Mouse (Mus musculus): ENCODE data around the gene Gm20661. TPM values are rescaled to one million over a fixed set of nuclear protein-coding genes. Genes with fewer than 3 reads are reported as not detected.
"Not testable (repeated sequence)": the region's sequence is repeated elsewhere in the genome, so short reads cannot be mapped to it uniquely, and the experiment has no call there.

The Gm20661 gene
- polyA plus RNA-seq, 1 experiment from 2014 or later = 2.2 TPM

DNA sequence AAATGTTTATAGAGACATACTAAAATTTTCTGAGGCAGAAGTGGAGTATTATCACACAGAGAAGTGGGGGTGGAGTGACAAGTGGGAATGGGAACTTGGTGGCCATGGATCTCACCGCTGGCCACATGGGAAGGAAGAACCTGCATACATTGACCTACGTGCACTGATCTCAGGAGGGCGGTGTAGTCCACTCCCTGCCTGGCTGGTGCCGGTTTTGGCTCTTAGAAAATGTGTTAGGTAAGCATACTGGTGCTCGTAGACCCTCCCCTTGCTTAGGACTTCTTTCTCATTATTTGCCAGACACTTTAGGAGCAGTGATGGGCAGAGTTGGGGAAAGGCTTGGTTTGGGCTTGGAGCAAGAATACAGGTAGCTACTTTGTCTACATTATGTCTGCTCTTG is 25.2 kb downstream of the Gm20661 start:
- Histone ChIP-seq H3K4me1 (replicated peaks) (peaks cover 40% of the 10 kb centered on the region), H3K27ac (replicated peaks) (no peak overlapping the region), H3K9me3 (no peaks in the 10 kb centered on the region), H3K4me2 (no peak overlapping the region), H3K4me3 (no peak overlapping the region), H3K9ac (no peak overlapping the region), H3K27me3 (no peaks in the 10 kb centered on the region), H3K36me3 (peaks cover 7% of the 10 kb centered on the region)
- WGBS = 92% methylated on average over 5 of the region's 5 CpGs
- ATAC-seq (ENCODE audit: low read depth) = no peak

DNA sequence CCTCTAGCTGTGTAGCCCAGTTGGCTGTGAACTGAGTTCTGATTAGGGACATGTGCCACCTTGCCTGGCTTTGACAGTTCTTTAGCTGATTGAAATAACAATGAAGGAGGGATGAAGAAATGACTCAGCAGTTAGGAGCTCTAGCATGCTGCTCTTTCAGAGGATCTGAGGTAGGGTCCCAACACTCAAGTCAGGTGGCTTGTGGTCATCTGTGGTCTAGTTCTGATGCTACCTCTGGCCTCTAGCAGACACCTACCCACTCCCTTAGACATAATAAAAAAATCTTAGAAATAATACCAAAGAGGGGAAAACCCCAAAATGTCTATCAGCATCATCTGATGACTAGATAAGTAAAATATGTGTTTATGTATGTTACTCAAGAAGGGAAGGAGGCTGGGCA is 27.5 kb downstream of the Gm20661 start:
- peaks cover 12% of the 10 kb centered on the region for H3K36me3 ChIP-seq
- H3K27ac ChIP-seq (replicated peaks) = no peak overlapping the region
- no peak for ATAC-seq (ENCODE audit: low read depth)
- H3K9me3 ChIP-seq = no peaks in the 10 kb centered on the region
- no peak overlapping the region for H3K9ac ChIP-seq
- H3K4me2 ChIP-seq = no peak overlapping the region
- H3K4me1 ChIP-seq (replicated peaks) = peaks cover 19% of the 10 kb centered on the region
- H3K4me3 ChIP-seq = no peak overlapping the region
- H3K27me3 ChIP-seq = no peaks in the 10 kb centered on the region

DNA sequence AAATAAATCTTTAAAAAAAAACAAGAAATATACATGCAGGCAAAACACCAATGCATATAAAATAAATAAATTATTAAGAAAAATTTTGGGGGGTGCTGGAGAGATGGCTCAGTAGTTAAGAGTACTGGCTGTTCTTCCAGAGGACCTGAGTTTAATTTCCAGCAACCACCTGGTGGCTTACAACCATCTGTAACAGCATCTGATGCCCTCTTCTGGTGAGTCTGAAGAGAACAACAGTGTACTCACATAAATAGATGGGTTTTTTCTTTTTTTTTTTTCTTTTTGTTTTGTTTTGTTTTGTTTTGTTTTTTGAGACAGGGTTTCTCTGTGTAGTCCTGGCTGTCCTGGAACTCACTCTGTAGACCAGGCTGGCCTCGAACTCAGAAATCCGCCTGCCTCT is 30.7 kb downstream of the Gm20661 start:
- not testable (repeated sequence) for H3K4me3 ChIP-seq; H3K9ac ChIP-seq; ATAC-seq (ENCODE audit: low read depth); H3K4me2 ChIP-seq; H3K9me3 ChIP-seq; H3K27me3 ChIP-seq; H3K27ac ChIP-seq (replicated peaks); H3K4me1 ChIP-seq (replicated peaks)
- 98% methylated on average over 2 of the region's 2 CpGs for WGBS
- peaks cover 21% of the 10 kb centered on the region for H3K36me3 ChIP-seq

DNA sequence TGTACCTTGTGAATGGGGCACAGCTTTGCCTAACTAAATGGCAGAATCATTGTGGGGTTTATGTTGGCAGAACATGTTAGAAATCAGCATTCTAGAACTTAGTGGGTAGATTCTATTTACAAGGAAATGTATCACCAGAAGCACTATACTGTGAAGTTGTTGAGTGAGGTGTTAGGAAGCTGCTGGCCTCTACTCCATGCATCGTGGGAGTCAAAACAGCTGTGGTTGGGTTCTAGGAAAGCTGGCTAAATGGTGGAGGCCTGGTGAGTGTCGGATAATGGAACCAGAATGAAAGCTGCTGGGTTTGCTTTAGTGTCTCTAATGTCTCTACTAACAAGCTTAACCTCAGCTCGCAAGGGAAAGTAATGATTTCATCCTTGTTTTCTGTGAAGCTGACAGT is 34.3 kb downstream of the Gm20661 start:
- H3K27me3 ChIP-seq = no peaks in the 10 kb centered on the region
- no peaks in the 10 kb centered on the region for H3K9me3 ChIP-seq
- H3K4me1 ChIP-seq (replicated peaks) = no peaks in the 10 kb centered on the region
- no peak overlapping the region for H3K27ac ChIP-seq (replicated peaks)
- ATAC-seq (ENCODE audit: low read depth) = no peak
- no peak overlapping the region for H3K9ac ChIP-seq
- H3K36me3 ChIP-seq = peaks cover 21% of the 10 kb centered on the region
- no peak overlapping the region for H3K4me3 ChIP-seq
- 77% methylated on average over 3 of the region's 3 CpGs for WGBS
- no peak overlapping the region for H3K4me2 ChIP-seq

DNA sequence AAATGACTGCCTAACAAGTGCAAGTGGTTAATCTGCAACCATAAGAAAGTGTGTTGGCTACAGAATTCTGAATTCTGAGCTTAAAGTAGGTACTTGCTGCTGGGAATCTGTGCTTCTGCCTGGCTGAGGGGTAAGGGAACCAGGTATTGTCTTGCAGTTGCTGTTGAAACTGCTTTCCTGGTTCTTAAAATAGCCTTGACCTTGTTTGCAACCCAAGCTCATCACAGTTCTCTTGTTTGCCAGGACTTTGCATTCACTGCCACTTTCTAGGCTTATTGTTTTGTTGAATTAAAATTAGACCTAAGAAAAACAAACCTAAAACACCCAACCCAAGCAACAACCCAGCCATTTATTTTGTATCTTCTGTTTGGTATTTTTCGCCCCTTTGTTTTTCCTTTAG is 37.9 kb downstream of the Gm20661 start:
- Histone ChIP-seq H3K9ac (no peak overlapping the region), H3K9me3 (no peaks in the 10 kb centered on the region), H3K4me3 (no peak overlapping the region), H3K4me1 (replicated peaks) (no peaks in the 10 kb centered on the region), H3K4me2 (no peak overlapping the region), H3K36me3 (peaks cover 25% of the 10 kb centered on the region), H3K27ac (replicated peaks) (no peak overlapping the region), H3K27me3 (no peaks in the 10 kb centered on the region)
- 95% methylated on average over 1 of the region's 1 CpGs for WGBS
- ATAC-seq (ENCODE audit: low read depth) = no peak

DNA sequence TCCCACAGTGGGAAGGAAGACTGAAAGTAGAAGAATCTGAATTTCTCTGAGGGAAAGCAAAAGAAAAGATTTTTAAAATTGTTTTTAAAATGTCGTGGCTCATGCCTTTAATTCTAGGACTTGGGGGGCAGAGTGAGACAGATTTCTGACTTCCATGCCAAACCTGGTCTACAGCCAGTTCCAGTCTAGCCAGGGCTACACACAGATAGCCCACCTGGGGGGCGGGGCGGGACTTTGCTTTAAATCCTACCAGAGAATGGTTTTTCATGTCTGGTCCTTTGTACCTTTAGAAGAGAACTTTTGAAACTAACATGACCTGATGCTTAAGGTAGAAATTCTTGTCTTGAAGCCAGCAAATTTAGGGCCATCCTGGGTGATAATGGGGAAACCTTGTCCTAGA is 40.4 kb downstream of the Gm20661 start:
- H3K9me3 ChIP-seq = no peaks in the 10 kb centered on the region
- peaks cover 42% of the 10 kb centered on the region for H3K36me3 ChIP-seq
- H3K27me3 ChIP-seq = no peaks in the 10 kb centered on the region
- H3K4me1 ChIP-seq (replicated peaks) = no peaks in the 10 kb centered on the region
- H3K4me3 ChIP-seq = no peak overlapping the region
- WGBS = 94% methylated on average over 3 of the region's 3 CpGs
- H3K9ac ChIP-seq = no peak overlapping the region
- no peak for ATAC-seq (ENCODE audit: low read depth)
- no peak overlapping the region for H3K27ac ChIP-seq (replicated peaks)
- no peak overlapping the region for H3K4me2 ChIP-seq

DNA sequence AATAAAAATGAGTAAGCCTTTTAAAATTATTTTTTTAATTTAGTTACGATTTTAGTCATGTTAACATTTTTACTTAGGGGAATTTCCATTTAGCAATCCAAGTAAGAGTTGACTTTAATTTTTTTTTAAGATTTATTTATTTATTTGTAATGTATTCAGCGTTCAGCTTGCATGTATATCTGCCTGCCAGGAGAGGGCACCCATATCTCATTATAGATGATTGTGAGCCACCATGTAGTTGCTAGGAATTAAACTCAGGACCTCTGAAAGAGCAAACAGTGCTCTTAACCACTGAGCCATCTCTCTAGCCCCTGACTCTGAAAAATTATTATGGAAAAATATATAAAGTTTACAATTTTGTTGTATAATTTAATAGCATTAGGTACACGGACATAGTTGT is 43.7 kb downstream of the Gm20661 start:
- ATAC-seq (ENCODE audit: low read depth) = no peak
- Histone ChIP-seq H3K4me1 (replicated peaks) (no peaks in the 10 kb centered on the region), H3K27ac (replicated peaks) (no peak overlapping the region), H3K4me3 (no peak overlapping the region), H3K9ac (no peak overlapping the region), H3K9me3 (no peaks in the 10 kb centered on the region), H3K27me3 (no peaks in the 10 kb centered on the region), H3K36me3 (peaks cover 57% of the 10 kb centered on the region), H3K4me2 (no peak overlapping the region)
- WGBS = 88% methylated on average over 3 of the region's 3 CpGs

DNA sequence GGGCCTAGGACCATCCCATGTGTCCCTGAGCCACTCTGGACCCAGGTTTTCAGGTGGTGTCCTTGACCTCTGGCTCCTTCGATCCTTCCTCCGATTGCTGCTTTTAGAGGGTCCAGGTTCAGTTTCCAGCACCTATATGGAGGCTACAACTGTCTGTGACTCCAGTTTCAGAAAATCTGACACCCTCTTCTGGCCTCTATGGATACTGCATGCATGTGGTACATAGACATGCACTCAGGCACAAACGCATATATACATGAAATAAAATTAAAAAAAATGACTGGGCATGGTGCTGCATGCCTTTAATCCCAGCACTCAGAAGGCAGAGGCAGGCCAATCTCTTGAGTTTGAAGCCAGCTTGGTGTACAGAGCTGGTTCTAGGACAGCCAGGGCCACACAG is 45.0 kb downstream of the Gm20661 start:
- Histone ChIP-seq H3K27ac (replicated peaks) (no peak overlapping the region), H3K9ac (no peak overlapping the region), H3K27me3 (no peaks in the 10 kb centered on the region), H3K9me3 (no peaks in the 10 kb centered on the region), H3K4me2 (no peak overlapping the region), H3K4me3 (no peak overlapping the region), H3K36me3 (peaks cover 69% of the 10 kb centered on the region), H3K4me1 (replicated peaks) (no peaks in the 10 kb centered on the region)
- WGBS = 95% methylated on average over 3 of the region's 3 CpGs
- no peak for ATAC-seq (ENCODE audit: low read depth)

DNA sequence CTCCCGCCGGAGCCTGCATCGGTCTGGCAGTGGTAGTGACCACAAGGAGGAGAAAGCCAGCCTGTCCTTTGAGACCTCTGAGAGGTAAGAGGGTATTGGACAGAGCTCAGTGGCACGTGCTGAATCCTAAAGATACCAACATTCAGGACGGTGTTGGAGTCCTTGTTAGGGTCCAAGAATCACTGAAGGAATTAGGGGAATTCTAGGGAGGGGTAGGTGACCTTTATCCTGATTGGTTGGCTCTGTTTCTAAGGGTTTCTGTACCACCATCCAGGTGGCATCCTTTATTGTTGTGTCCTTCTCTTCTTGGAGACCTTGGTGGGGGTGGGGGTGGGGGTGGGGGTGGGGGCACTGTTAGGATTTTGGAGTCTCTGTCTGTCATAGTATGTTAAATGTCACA is 49.3 kb downstream of the Gm20661 start:
- Histone ChIP-seq H3K9ac (no peak overlapping the region), H3K4me2 (no peak overlapping the region), H3K27me3 (no peaks in the 10 kb centered on the region), H3K9me3 (no peaks in the 10 kb centered on the region), H3K4me3 (no peak overlapping the region), H3K27ac (replicated peaks) (no peak overlapping the region), H3K36me3 (peaks cover 63% of the 10 kb centered on the region), H3K4me1 (replicated peaks) (no peaks in the 10 kb centered on the region)
- WGBS = 90% methylated on average over 5 of the region's 5 CpGs
- ATAC-seq (ENCODE audit: low read depth) = no peak

DNA sequence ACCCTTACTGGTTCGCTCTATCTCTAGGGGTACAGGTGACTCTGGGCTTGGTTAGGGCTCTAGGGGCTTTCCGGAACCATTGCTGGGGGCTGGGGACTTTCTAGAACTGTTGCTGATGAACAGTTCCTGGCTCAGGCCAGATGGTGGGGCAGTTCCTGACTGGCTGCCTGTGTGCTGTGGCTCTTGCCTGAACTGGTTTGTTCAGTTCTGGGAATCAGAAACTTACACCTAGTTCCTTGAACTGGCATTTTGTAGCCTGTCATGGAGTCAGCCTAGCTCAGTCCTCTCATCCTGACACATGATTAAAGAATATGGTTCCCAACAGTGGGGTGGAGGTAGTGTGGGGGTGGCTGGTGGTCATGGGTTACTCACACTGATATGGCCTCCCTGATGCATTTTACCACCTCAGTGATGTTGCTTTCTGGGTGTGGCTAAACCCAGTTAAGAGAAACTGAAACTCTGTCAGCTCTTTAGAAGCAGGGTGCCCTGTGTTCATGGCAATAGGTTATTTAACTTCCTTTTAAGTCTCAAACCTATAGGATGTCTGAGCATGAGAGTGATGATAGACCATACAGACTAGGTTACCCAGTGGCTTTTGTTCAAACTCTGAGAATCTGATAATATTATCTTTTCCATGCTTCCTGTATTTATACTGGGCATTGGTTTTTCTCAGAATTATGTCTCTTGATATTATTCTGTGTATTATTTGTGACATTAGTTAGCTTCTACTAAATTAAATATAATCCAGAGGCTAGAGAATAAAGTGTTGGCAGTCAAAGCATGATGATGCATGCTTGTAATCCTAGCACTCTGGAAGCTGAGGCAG is 52.7 kb downstream of the Gm20661 start:
- Histone ChIP-seq H3K4me3 (no peak overlapping the region), H3K4me2 (no peak overlapping the region), H3K4me1 (replicated peaks) (no peaks in the 10 kb centered on the region), H3K36me3 (peaks cover 62% of the 10 kb centered on the region), H3K9ac (no peak overlapping the region), H3K27ac (replicated peaks) (no peak overlapping the region), H3K9me3 (no peaks in the 10 kb centered on the region), H3K27me3 (no peaks in the 10 kb centered on the region)
- no peak for ATAC-seq (ENCODE audit: low read depth)
- 92% methylated on average over 2 of the region's 2 CpGs for WGBS

Other genes starting within 250 kb of the Gm20661 start
- 252 and 279 TPM in 2 replicates for gene Rbm5, start 212.1 kb upstream of the Gm20661 start, polyA plus RNA-seq (2015; fragmentation: Nextera tagmentation; extraction: Ambion mirVana)
- gene Rbm6, start 109.8 kb upstream of the Gm20661 start, polyA plus RNA-seq (2015; fragmentation: Nextera tagmentation; extraction: Ambion mirVana) = 103 and 114 TPM in 2 replicates
- 25.6 and 26.6 TPM in 2 replicates for gene Mon1a, start 94.9 kb upstream of the Gm20661 start, polyA plus RNA-seq (2015; fragmentation: Nextera tagmentation; extraction: Ambion mirVana)
- gene Mst1r, start 76.2 kb upstream of the Gm20661 start, polyA plus RNA-seq (2015; fragmentation: Nextera tagmentation; extraction: Ambion mirVana) = 2.9 and 3.4 TPM in 2 replicates
- not detected in 2 replicates for gene Actl11, start 54.6 kb upstream of the Gm20661 start, polyA plus RNA-seq (2015; fragmentation: Nextera tagmentation; extraction: Ambion mirVana)
- 11.4 and 12.8 TPM in 2 replicates for gene Camkv, start 47.4 kb upstream of the Gm20661 start, polyA plus RNA-seq (2015; fragmentation: Nextera tagmentation; extraction: Ambion mirVana)
- 6.7 and 8.7 TPM in 2 replicates for gene Traip, start 32.9 kb upstream of the Gm20661 start, polyA plus RNA-seq (2015; fragmentation: Nextera tagmentation; extraction: Ambion mirVana)
- gene Uba7, start 7.6 kb upstream of the Gm20661 start, polyA plus RNA-seq (2015; fragmentation: Nextera tagmentation; extraction: Ambion mirVana) = 7.6 and 9.3 TPM in 2 replicates
- 28.8 and 30.7 TPM in 2 replicates for gene Inka1, start 2.8 kb downstream of the Gm20661 start, polyA plus RNA-seq (2015; fragmentation: Nextera tagmentation; extraction: Ambion mirVana)
- gene Cdhr4, start 9.4 kb downstream of the Gm20661 start, polyA plus RNA-seq (2015; fragmentation: Nextera tagmentation; extraction: Ambion mirVana) = 2.6 and 3.4 TPM in 2 replicates
- gene Gm20662, start 13.3 kb downstream of the Gm20661 start, polyA plus RNA-seq (2015; fragmentation: Nextera tagmentation; extraction: Ambion mirVana) = 1.4 TPM in 1 of 2 replicates, not detected in the other
- gene Ip6k1, start 19.4 kb downstream of the Gm20661 start, polyA plus RNA-seq (2015; fragmentation: Nextera tagmentation; extraction: Ambion mirVana) = 94.1 and 94.9 TPM in 2 replicates
- gene Gmppb, start 66.2 kb downstream of the Gm20661 start, polyA plus RNA-seq (2015; fragmentation: Nextera tagmentation; extraction: Ambion mirVana) = 21.9 and 25.3 TPM in 2 replicates
- gene Amigo3, start 70.1 kb downstream of the Gm20661 start, polyA plus RNA-seq (2015; fragmentation: Nextera tagmentation; extraction: Ambion mirVana) = 2.8 and 3.0 TPM in 2 replicates
- gene Mst1, start 97.4 kb downstream of the Gm20661 start, polyA plus RNA-seq (2015; fragmentation: Nextera tagmentation; extraction: Ambion mirVana) = 0.18 TPM in 1 of 2 replicates, not detected in the other
- gene Rnf123, start 100.3 kb downstream of the Gm20661 start, polyA plus RNA-seq (2015; fragmentation: Nextera tagmentation; extraction: Ambion mirVana) = 43.8 and 44.0 TPM in 2 replicates
- 48.6 and 64.1 TPM in 2 replicates for gene Apeh, start 111.5 kb downstream of the Gm20661 start, polyA plus RNA-seq (2015; fragmentation: Nextera tagmentation; extraction: Ambion mirVana)
- 6.9 and 7.0 TPM in 2 replicates for gene Bsn, start 207.3 kb downstream of the Gm20661 start, polyA plus RNA-seq (2015; fragmentation: Nextera tagmentation; extraction: Ambion mirVana)

Measured in neural tube, embryonic 13.5 days (tissue).